Mouse (Mus musculus): ENCODE data around the gene Tgfbrap1. TPM values are rescaled to one million over a fixed set of nuclear protein-coding genes. Genes with fewer than 3 reads are reported as not detected.
A peak's percentile ranks its signal among the peaks of the same experiment; 100 is the strongest.

The Tgfbrap1 gene
- polyA plus RNA-seq, 1 experiment from 2014 or later: 7.9 TPM

- Histone ChIP-seq H3K9me3 (replicated peaks; ENCODE audit: low read length) (no peaks in the 10 kb centered on the region), H3K4me1 (replicated peaks; ENCODE audit: insufficient read depth, low read length) (no peaks in the 10 kb centered on the region), H3K4me2 (ENCODE audit: low read length) (no peak overlapping the region), H3K27me3 (ENCODE audit: insufficient read depth, low read length) (no peaks in the 10 kb centered on the region), H3K4me3 (replicated peaks; ENCODE audit: low read depth, low read length) (no peak overlapping the region), H3K9ac (ENCODE audit: low read depth, low read length) (no peak overlapping the region), H3K36me3 (ENCODE audit: insufficient read depth, low read length) (peaks cover 26% of the 10 kb centered on the region; the same call in 1 of the 2 replicates), H3K27ac (no peak overlapping the region)
- DNase-seq (ENCODE audit: low spot score): no peak
- TF ChIP-seq CTCF (IDR thresholded peaks at IDR 0.05; ENCODE audit: low read depth): no peak
- WGBS: 97% methylated on average over 5 of the region's 5 CpGs
- ATAC-seq (replicated peaks; ENCODE audit: low FRiP score, low read depth): no peak
Observed at GRCm38 (mm10) chr1:43120950-43121349, 22.5 kb upstream of the Tgfbrap1 start.

DNA sequence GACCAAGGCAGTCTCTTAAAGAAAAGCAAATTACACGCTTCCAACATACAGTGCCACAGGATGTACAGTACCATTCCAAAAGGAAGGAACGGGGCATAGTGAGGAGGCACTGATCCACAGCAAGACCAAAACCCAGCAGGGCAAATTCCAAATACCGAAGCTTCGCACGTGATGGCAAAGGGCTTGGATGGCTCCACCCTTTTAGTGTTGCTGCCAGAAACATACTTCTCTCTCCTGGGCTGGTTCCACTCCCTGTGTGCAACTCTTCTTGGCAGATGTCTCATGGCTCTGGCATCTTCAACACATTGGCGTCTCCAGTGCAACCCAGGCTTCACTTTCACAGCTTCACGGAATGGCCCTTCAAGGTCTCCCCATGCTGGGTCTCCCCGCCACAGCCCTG, 19.0 kb upstream of the Tgfbrap1 start:
- Histone ChIP-seq H3K36me3 (ENCODE audit: insufficient read depth, low read length) (peaks cover 34% of the 10 kb centered on the region), H3K4me1 (replicated peaks; ENCODE audit: insufficient read depth, low read length) (no peaks in the 10 kb centered on the region), H3K27me3 (ENCODE audit: insufficient read depth, low read length) (no peaks in the 10 kb centered on the region), H3K4me3 (replicated peaks; ENCODE audit: low read depth, low read length) (no peak overlapping the region), H3K4me2 (ENCODE audit: low read length) (no peak overlapping the region), H3K9me3 (replicated peaks; ENCODE audit: low read length) (no peaks in the 10 kb centered on the region), H3K27ac (no peak overlapping the region), H3K9ac (ENCODE audit: low read depth, low read length) (no peak overlapping the region)
- ATAC-seq (replicated peaks; ENCODE audit: low FRiP score, low read depth): no peak
- TF ChIP-seq CTCF (IDR thresholded peaks at IDR 0.05; ENCODE audit: low read depth): no peak
- DNase-seq (ENCODE audit: low spot score): no peak
- 96% methylated on average over 8 of the region's 8 CpGs for WGBS

DNA sequence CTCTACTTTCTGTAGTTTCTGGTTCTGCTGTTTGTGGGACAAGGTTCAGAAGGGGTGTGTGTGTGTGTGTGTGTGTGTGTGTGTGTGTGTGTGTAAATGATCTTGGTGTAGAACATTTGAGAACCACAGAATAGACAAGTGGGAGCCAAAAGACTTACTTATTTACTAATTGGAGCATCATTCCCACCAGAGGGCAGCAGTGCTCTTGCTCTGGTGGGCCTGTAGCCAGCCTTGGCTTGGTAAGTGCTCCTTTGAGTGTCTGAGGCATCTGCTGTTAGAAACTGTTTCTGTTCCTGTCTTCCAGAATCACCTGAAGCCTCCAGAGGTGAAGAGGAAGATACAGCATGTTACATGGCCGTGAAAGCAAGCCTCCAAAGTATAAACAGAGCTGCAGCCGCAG, 14.4 kb upstream of the Tgfbrap1 start:
- peak; percentile 77 for TF ChIP-seq CTCF (IDR thresholded peaks at IDR 0.05; ENCODE audit: low read depth)
- no peaks in the 10 kb centered on the region for H3K4me1 ChIP-seq (replicated peaks; ENCODE audit: insufficient read depth, low read length)
- no peak overlapping the region for H3K4me2 ChIP-seq (ENCODE audit: low read length)
- 93% methylated on average over 2 of the region's 2 CpGs for WGBS
- H3K36me3 ChIP-seq (ENCODE audit: insufficient read depth, low read length): peaks cover 35% of the 10 kb centered on the region
- H3K27ac ChIP-seq: no peak overlapping the region
- H3K9me3 ChIP-seq (replicated peaks; ENCODE audit: low read length): no peaks in the 10 kb centered on the region
- DNase-seq (ENCODE audit: low spot score): peak; percentile 88
- H3K4me3 ChIP-seq (replicated peaks; ENCODE audit: low read depth, low read length): no peak overlapping the region
- no peak overlapping the region for H3K9ac ChIP-seq (ENCODE audit: low read depth, low read length)
- H3K27me3 ChIP-seq (ENCODE audit: insufficient read depth, low read length): no peaks in the 10 kb centered on the region
- ATAC-seq (replicated peaks; ENCODE audit: low FRiP score, low read depth): no peak

GRCm38 (mm10) chr1:43110556-43110955, 12.1 kb upstream of the Tgfbrap1 start:
- peaks cover 36% of the 10 kb centered on the region for H3K36me3 ChIP-seq (ENCODE audit: insufficient read depth, low read length)
- H3K9ac ChIP-seq (ENCODE audit: low read depth, low read length): no peak overlapping the region
- DNase-seq (ENCODE audit: low spot score) (peak; percentile 75), ATAC-seq (replicated peaks; ENCODE audit: low FRiP score, low read depth) (no peak)
- H3K9me3 ChIP-seq (replicated peaks; ENCODE audit: low read length): no peaks in the 10 kb centered on the region
- no peak overlapping the region for H3K27ac ChIP-seq
- no peak overlapping the region for H3K4me2 ChIP-seq (ENCODE audit: low read length)
- TF ChIP-seq CTCF (IDR thresholded peaks at IDR 0.05; ENCODE audit: low read depth): peak; percentile 84
- H3K27me3 ChIP-seq (ENCODE audit: insufficient read depth, low read length): no peaks in the 10 kb centered on the region
- no peak overlapping the region for H3K4me3 ChIP-seq (replicated peaks; ENCODE audit: low read depth, low read length)
- WGBS: 61% methylated on average over 4 of the region's 4 CpGs
- H3K4me1 ChIP-seq (replicated peaks; ENCODE audit: insufficient read depth, low read length): no peaks in the 10 kb centered on the region

GRCm38 (mm10) chr1:43108729-43109128, 10.3 kb upstream of the Tgfbrap1 start:
- 92% methylated on average over 2 of the region's 2 CpGs for WGBS
- H3K9ac ChIP-seq (ENCODE audit: low read depth, low read length): no peak overlapping the region
- peaks cover 21% of the 10 kb centered on the region for H3K36me3 ChIP-seq (ENCODE audit: insufficient read depth, low read length)

DNA sequence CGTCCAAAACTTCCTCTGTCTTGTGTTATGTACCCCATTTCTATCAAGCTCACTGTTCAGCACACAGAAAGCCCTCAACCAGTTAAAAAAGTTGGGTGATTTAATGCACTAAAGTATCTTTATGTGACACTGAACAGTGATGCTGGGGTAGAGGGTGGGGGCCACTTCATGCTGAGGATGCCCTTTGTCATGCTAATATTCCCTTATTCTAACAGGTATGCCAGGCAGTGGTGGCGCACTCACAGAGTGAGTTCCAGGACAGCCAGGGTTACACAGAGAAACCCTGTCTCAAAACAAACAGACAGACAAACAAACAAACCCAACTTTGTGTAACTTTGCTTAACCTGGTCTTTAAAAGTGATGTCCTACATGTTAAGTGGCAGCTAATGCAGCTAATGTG, 4.2 kb downstream of the Tgfbrap1 start:
- H3K27me3 ChIP-seq (ENCODE audit: insufficient read depth, low read length): no peaks in the 10 kb centered on the region
- H3K36me3 ChIP-seq (ENCODE audit: insufficient read depth, low read length): 0 out of 2 replicates have a peak, but pooled peaks cover 9% of the 10 kb centered on the region
- WGBS: 92% methylated on average over 2 of the region's 2 CpGs
- no peak overlapping the region for H3K27ac ChIP-seq
- H3K9ac ChIP-seq (ENCODE audit: low read depth, low read length): no peak overlapping the region
- DNase-seq (ENCODE audit: low spot score): no peak
- H3K9me3 ChIP-seq (replicated peaks; ENCODE audit: low read length): no peaks in the 10 kb centered on the region
- no peak overlapping the region for H3K4me2 ChIP-seq (ENCODE audit: low read length)
- no peak overlapping the region for H3K4me3 ChIP-seq (replicated peaks; ENCODE audit: low read depth, low read length)
- no peak for TF ChIP-seq CTCF (IDR thresholded peaks at IDR 0.05; ENCODE audit: low read depth)
- 0 out of 2 replicates have a peak, but pooled peaks cover 5% of the 10 kb centered on the region for H3K4me1 ChIP-seq (replicated peaks; ENCODE audit: insufficient read depth, low read length)
- ATAC-seq (replicated peaks; ENCODE audit: low FRiP score, low read depth): no peak

More at GRCm38 (mm10) chr1:43108729-43109128, 10.3 kb upstream of the Tgfbrap1 start:
- Histone ChIP-seq H3K4me3 (replicated peaks; ENCODE audit: low read depth, low read length) (no peak overlapping the region), H3K27ac (no peak overlapping the region), H3K27me3 (ENCODE audit: insufficient read depth, low read length) (no peaks in the 10 kb centered on the region), H3K4me2 (ENCODE audit: low read length) (no peak overlapping the region), H3K9me3 (replicated peaks; ENCODE audit: low read length) (no peaks in the 10 kb centered on the region), H3K4me1 (replicated peaks; ENCODE audit: insufficient read depth, low read length) (no peaks in the 10 kb centered on the region)
- ATAC-seq (replicated peaks; ENCODE audit: low FRiP score, low read depth): no peak
- DNase-seq (ENCODE audit: low spot score): no peak
- TF ChIP-seq CTCF (IDR thresholded peaks at IDR 0.05; ENCODE audit: low read depth): no peak
